12 mouse cellular contexts compared by ENCODE assay signal in genomic region chr13:102599602-102600001, GRCm38 (mm10).
DNase-seq lines count a peak whose midpoint lies in the region; ATAC-seq and TF ChIP-seq lines count a peak whose summit lies in the region.
"Had no signal": no experiment of that assay in that cellular context is flagged by ENCODE, and none has a peak within 500 bp of the region (broad histone marks: within the 10 kb centered on the region; RNA-seq: fewer than 3 reads in every experiment).

No protein-coding gene starts in this region.

- H3K4me1 ChIP-seq in heart, embryonic 12.5 days (replicated peaks) = peaks cover 26% of the 10 kb centered on the region
- H3K4me1 ChIP-seq: limb, embryonic 10.5 days had no signal

- no peaks in the 10 kb centered on the region for H3K9me3 ChIP-seq in heart, embryonic 12.5 days (replicated peaks)
- H3K9me3 ChIP-seq: limb, embryonic 10.5 days had no signal

- ATAC-seq in heart, embryonic 12.5 days (ENCODE audit: insufficient number of reproducible peaks, low FRiP score) = peak; percentile 78

- no peak overlapping the region for H3ac ChIP-seq in myocyte (ENCODE audit: control insufficient read depth, insufficient read length)

- 11% methylated on average over 3 of the region's 3 CpGs for WGBS in heart, embryonic 12.5 days

- H3K27me3 ChIP-seq in heart, embryonic 12.5 days (replicated peaks) = no peaks in the 10 kb centered on the region
- H3K27me3 ChIP-seq in myocyte (ENCODE audit: control insufficient read depth, insufficient read depth, insufficient read length) = no peaks in the 10 kb centered on the region

- H3K9ac ChIP-seq in heart, embryonic 12.5 days = no peak overlapping the region

- no peaks in the 10 kb centered on the region for H3K79me2 ChIP-seq in myocyte (ENCODE audit: control insufficient read depth, insufficient read depth)

- no peak overlapping the region for H3K4me3 ChIP-seq in heart, embryonic 12.5 days
- no peak overlapping the region for H3K4me3 ChIP-seq in left cerebral cortex, adult 2 months
- H3K4me3 ChIP-seq in myocyte = no peak overlapping the region
- H3K4me3 ChIP-seq: limb, embryonic 10.5 days had no signal

- no peaks in the 10 kb centered on the region for H3K36me3 ChIP-seq in heart, embryonic 12.5 days
- no peaks in the 10 kb centered on the region for H3K36me3 ChIP-seq in myocyte (ENCODE audit: control insufficient read depth, insufficient read depth)
- H3K36me3 ChIP-seq: limb, embryonic 10.5 days had no signal

- H3K27ac ChIP-seq in heart, embryonic 12.5 days (ENCODE audit: poor library complexity, severe bottlenecking) = peak overlapping the region; percentile 15; the same call in 1 of the 2 replicates
- H3K27ac ChIP-seq in left cerebral cortex, adult 2 months = peak overlapping the region; percentile 28; the same call in 1 of the 2 replicates
- H3K27ac ChIP-seq: limb, embryonic 10.5 days; macrophage had no signal

- no peak overlapping the region for H3K4me2 ChIP-seq in heart, embryonic 12.5 days
- peak overlapping the region; percentile 20 for H3K4me2 ChIP-seq in myocyte (ENCODE audit: low read depth)

- intact Hi-C loops in heart, postnatal 25 days (cut with DNase I) = loop anchor here (10.0 kb wide), 1 partner anchor 605 kb away; no protein-coding TSS in a partner anchor
- intact Hi-C loops in left cerebral cortex, adult 2 months (cut with DNase I) = no loop called here

- DNase-seq in heart, postnatal 25 days (ENCODE audit: low spot score) = no peak
- DNase-seq in left cerebral cortex, adult 2 months (ENCODE audit: extremely low spot score in 1 of 2, low spot score in 2 of 2) = no peak
- DNase-seq in left cerebral cortex, adult 9 months (ENCODE audit: low spot score in 2 of 2) = no peak
- DNase-seq in ZHBTc4 (ENCODE audit: low read depth, low spot score) = peak; percentile 28
- DNase-seq in testis, postnatal 10 days (ENCODE audit: low spot score) = no peak
- DNase-seq in natural killer cell, adult 2 months (ENCODE audit: low spot score in 2 of 2) = no peak
- DNase-seq: adrenal gland, postnatal 25 days; embryo, embryonic 11 days had no signal

- no peak for TF ChIP-seq POLR2A in myocyte (IDR thresholded peaks at IDR 0.05; ENCODE audit: insufficient read length, low read depth)

- no peak for TF ChIP-seq CTCF in left cerebral cortex, adult 2 months (IDR thresholded peaks at IDR 0.05)

TF ChIP-seq in myocyte, 11 proteins besides CTCF, POLR2A, EP300 and RAD21:
- TF ChIP-seq USF1 (IDR thresholded peaks at IDR 0.05; ENCODE audit: low read depth) = no peak
- TF ChIP-seq CEBPB (IDR thresholded peaks at IDR 0.05; ENCODE audit: insufficient read depth, poor library complexity, severe bottlenecking) = no peak
- no peak for TF ChIP-seq POLR2AphosphoS2 (IDR thresholded peaks at IDR 0.05; ENCODE audit: insufficient read length, low read depth)
- no peak for TF ChIP-seq MYOG (IDR thresholded peaks at IDR 0.05; ENCODE audit: control insufficient read depth in 1 of 3, insufficient read depth in 1 of 3, insufficient read length in 2 of 3, low read depth in 2 of 3)
- no peak for TF ChIP-seq MAX (IDR thresholded peaks at IDR 0.05; ENCODE audit: low read depth)
- no peak for TF ChIP-seq SRF (IDR thresholded peaks at IDR 0.05; ENCODE audit: control insufficient read depth, insufficient read length, low read depth)
- no peak for TF ChIP-seq TCF12 (IDR thresholded peaks at IDR 0.05; ENCODE audit: insufficient read depth, poor library complexity, severe bottlenecking)
- no peak for TF ChIP-seq REST (IDR thresholded peaks at IDR 0.05; ENCODE audit: insufficient read depth, insufficient read length)
- no peak for TF ChIP-seq E2F4 (IDR thresholded peaks at IDR 0.05; ENCODE audit: insufficient read depth)
- TF ChIP-seq TCF3 (IDR thresholded peaks at IDR 0.05; ENCODE audit: insufficient read length, low read depth) = no peak
- no peak for TF ChIP-seq MYOD1 (IDR thresholded peaks at IDR 0.05; ENCODE audit: control insufficient read depth in 1 of 3, insufficient read length in 2 of 3, low read depth in 2 of 3)
